In genomic region chr5:20950093-20950492, GRCm38 (mm10) we compare ENCODE assay signal across 8 mouse cellular contexts. TPM values are rescaled to one million over a fixed set of nuclear protein-coding genes. Genes with fewer than 3 reads are reported as not detected.
DNase-seq lines count a peak whose midpoint lies in the region; ATAC-seq and TF ChIP-seq lines count a peak whose summit lies in the region.
"Had no signal": no experiment of that assay in that cellular context is flagged by ENCODE, and none has a peak within 500 bp of the region (broad histone marks: within the 10 kb centered on the region; RNA-seq: fewer than 3 reads in every experiment).

No protein-coding gene starts in this region.

- peaks cover 10% of the 10 kb centered on the region; the same call in 1 of the 2 replicates for H3K4me1 ChIP-seq in lung, postnatal 0 days (ENCODE audit: insufficient read depth, low read depth, low read length)
- H3K4me1 ChIP-seq in embryonic facial prominence, embryonic 15.5 days = peaks cover 20% of the 10 kb centered on the region
- no peaks in the 10 kb centered on the region; the same call in 1 of the 2 replicates for H3K4me1 ChIP-seq in limb, embryonic 11.5 days (ENCODE audit: control insufficient read depth, insufficient read depth, low read length)
- peaks cover 3% of the 10 kb centered on the region; the same call in 1 of the 2 replicates for H3K4me1 ChIP-seq in stomach, embryonic 15.5 days

- no peaks in the 10 kb centered on the region for H3K27me3 ChIP-seq in lung, postnatal 0 days (replicated peaks; ENCODE audit: insufficient read depth, low read length)
- no peaks in the 10 kb centered on the region for H3K27me3 ChIP-seq in embryonic facial prominence, embryonic 15.5 days
- no peaks in the 10 kb centered on the region for H3K27me3 ChIP-seq in limb, embryonic 11.5 days (ENCODE audit: control insufficient read depth, insufficient read depth, low read length)
- H3K27me3 ChIP-seq in stomach, embryonic 15.5 days (replicated peaks) = no peaks in the 10 kb centered on the region

- H3K4me2 ChIP-seq in lung, postnatal 0 days (replicated peaks; ENCODE audit: low read depth, low read length) = peak overlapping the region; percentile 61
- H3K4me2 ChIP-seq in embryonic facial prominence, embryonic 15.5 days (replicated peaks) = peak overlapping the region; percentile 55
- H3K4me2 ChIP-seq in limb, embryonic 11.5 days (ENCODE audit: low read depth, severe bottlenecking) = peak overlapping the region; percentile 65
- H3K4me2 ChIP-seq in stomach, embryonic 15.5 days = peak overlapping the region; percentile 55

- intact Hi-C loops in gastrocnemius, postnatal 14 days (cut with DNase I; ENCODE audit: low total_unique reads) = no loop called here

- H3K27ac ChIP-seq in lung, postnatal 0 days (ENCODE audit: low read length) = no peak overlapping the region
- H3K27ac ChIP-seq in embryonic facial prominence, embryonic 15.5 days (replicated peaks) = no peak overlapping the region
- H3K27ac ChIP-seq in limb, embryonic 11.5 days (replicated peaks; ENCODE audit: low read depth, low read length) = no peak overlapping the region
- H3K27ac ChIP-seq in stomach, embryonic 15.5 days = no peak overlapping the region

- peak overlapping the region; percentile 98 for H3K4me3 ChIP-seq in lung, postnatal 0 days (ENCODE audit: low read depth, low read length)
- H3K4me3 ChIP-seq in embryonic facial prominence, embryonic 15.5 days (replicated peaks) = peak overlapping the region; percentile 95
- H3K4me3 ChIP-seq in limb, embryonic 11.5 days (ENCODE audit: low read depth, low read length) = peak overlapping the region; percentile 96
- H3K4me3 ChIP-seq in stomach, embryonic 15.5 days (replicated peaks) = peak overlapping the region; percentile 98

- 3% methylated on average over 5 of the region's 5 CpGs for whole genome bisulfite sequencing in lung, postnatal 0 days
- 4% methylated on average over 5 of the region's 5 CpGs for WGBS in embryonic facial prominence, embryonic 15.5 days
- WGBS in limb, embryonic 11.5 days = 20% methylated on average over 5 of the region's 5 CpGs
- WGBS in stomach, embryonic 15.5 days = 7% methylated on average over 5 of the region's 5 CpGs

- no peak for TF ChIP-seq EP300 in lung, postnatal 0 days (IDR thresholded peaks at IDR 0.05)

- H3K36me3 ChIP-seq in lung, postnatal 0 days (ENCODE audit: insufficient read depth, low read length) = no peaks in the 10 kb centered on the region
- H3K36me3 ChIP-seq in embryonic facial prominence, embryonic 15.5 days = no peaks in the 10 kb centered on the region
- no peaks in the 10 kb centered on the region for H3K36me3 ChIP-seq in limb, embryonic 11.5 days (ENCODE audit: control insufficient read depth, insufficient read depth, low read length)
- H3K36me3 ChIP-seq in stomach, embryonic 15.5 days = no peaks in the 10 kb centered on the region

- no peak for ATAC-seq in lung, postnatal 0 days
- no peak for ATAC-seq in embryonic facial prominence, embryonic 15.5 days (ENCODE audit: insufficient number of reproducible peaks, low FRiP score, low TSS enrichment, low read depth)
- no peak for ATAC-seq in limb, embryonic 11.5 days (ENCODE audit: insufficient number of reproducible peaks, low FRiP score, low TSS enrichment, low read depth)
- ATAC-seq in stomach, embryonic 15.5 days (ENCODE audit: insufficient read depth, low FRiP score, low read depth) = no peak

- H3K9me3 ChIP-seq in lung, postnatal 0 days (ENCODE audit: low read length) = no peaks in the 10 kb centered on the region
- no peaks in the 10 kb centered on the region for H3K9me3 ChIP-seq in embryonic facial prominence, embryonic 15.5 days (replicated peaks)
- H3K9me3 ChIP-seq in limb, embryonic 11.5 days (ENCODE audit: control insufficient read depth, low read length) = no peaks in the 10 kb centered on the region
- no peaks in the 10 kb centered on the region for H3K9me3 ChIP-seq in stomach, embryonic 15.5 days

- no peak overlapping the region for H3K9ac ChIP-seq in lung, postnatal 0 days (replicated peaks; ENCODE audit: low read depth)
- no peak overlapping the region for H3K9ac ChIP-seq in embryonic facial prominence, embryonic 15.5 days
- no peak overlapping the region for H3K9ac ChIP-seq in limb, embryonic 11.5 days (ENCODE audit: low read length)
- H3K9ac ChIP-seq in stomach, embryonic 15.5 days = 0 out of 2 replicates have a peak overlapping the region, but pooled peaks have one; percentile 9

- TF ChIP-seq CTCF in lung, postnatal 0 days (IDR thresholded peaks at IDR 0.05) = no peak

- no peak for DNase-seq in lung, postnatal 0 days (ENCODE audit: low spot score)
- no peak for DNase-seq in lung, postnatal 36 days
- DNase-seq in limb, embryonic 11.5 days (ENCODE audit: low spot score) = no peak
- DNase-seq in cerebellum, adult 9-10 months = no peak
- no peak for DNase-seq in gastrocnemius, postnatal 14 days
- DNase-seq: layer of hippocampus, postnatal 36 days had no signal

RNA-seq across cellular contexts. Expression of gene Rsbn1l, which starts 6.1 kb away (rescaled TPM):
- polyA plus RNA-seq in lung, postnatal 0 days (2015; fragmentation: Nextera tagmentation; extraction: Ambion mirVana) = 6.6 and 6.8 TPM in 2 replicates
- polyA plus RNA-seq in embryonic facial prominence, embryonic 15.5 days (2015; fragmentation: Nextera tagmentation; extraction: Ambion mirVana) = 4.8 and 6.0 TPM in 2 replicates
- 6.8 and 7.1 TPM in 2 replicates for polyA plus RNA-seq in limb, embryonic 11.5 days (2014; fragmentation: Nextera tagmentation; extraction: Ambion mirVana)
- 5.2 and 5.4 TPM in 2 replicates for polyA plus RNA-seq in stomach, embryonic 15.5 days (2015; fragmentation: Nextera tagmentation; extraction: Ambion mirVana)
- total RNA-seq in gastrocnemius, postnatal 14 days (2021) = 1 to 10 TPM; 6.8 to 7.2 TPM
